Mouse (Mus musculus): ENCODE data around the gene Maz. TPM values are rescaled to one million over a fixed set of nuclear protein-coding genes. Genes with fewer than 3 reads are reported as not detected.

The Maz gene
- polyA plus RNA-seq, 1 experiment from 2014 or later = 61.7 TPM

DNA sequence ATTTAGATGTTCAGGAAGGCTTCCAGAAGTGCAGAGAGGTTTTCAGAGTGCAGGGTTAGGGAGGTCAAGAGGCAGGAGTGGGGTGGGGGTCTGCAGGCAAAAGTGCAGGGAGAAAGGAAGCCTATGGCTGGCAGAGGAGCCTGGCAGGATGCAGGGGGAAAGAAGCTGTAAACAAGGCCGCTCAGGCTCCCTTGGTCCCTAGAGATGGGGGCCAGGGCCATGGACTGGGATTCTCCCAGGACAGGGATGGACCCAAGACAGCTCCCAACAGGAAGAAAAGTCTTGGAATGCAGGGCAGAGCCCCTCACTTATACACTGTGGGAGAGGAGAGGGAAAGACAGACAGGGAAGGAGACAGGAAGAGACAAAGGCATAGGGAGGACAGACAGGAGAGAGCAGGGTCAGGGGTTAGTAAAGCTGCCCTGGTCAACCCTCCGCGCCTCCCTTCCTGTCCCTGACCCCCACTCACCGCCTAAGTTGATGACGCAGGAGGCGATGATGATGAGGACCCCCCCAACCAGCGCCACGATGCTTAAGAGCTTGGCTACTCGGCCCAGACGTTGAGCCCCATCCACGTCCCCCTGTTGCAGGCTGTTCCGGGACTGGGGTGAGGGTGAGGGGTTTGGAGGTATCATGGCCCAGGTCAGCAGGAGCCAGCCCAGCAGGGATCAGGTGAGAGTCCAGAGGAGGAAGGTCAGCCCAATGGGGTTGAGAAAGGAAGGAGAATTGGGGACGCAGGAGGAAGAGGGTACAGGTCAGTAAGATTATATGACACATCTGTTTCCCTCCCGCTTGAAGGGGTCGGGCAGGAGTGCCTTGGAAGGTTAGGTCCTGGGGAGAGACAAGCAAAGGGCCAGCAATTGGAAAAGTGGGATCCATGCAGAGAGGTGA, 8.2 kb downstream of the Maz start:
- WGBS = 91% methylated on average over 15 of the region's 15 CpGs
- Histone ChIP-seq H3K9ac (replicated peaks; ENCODE audit: low read depth, low read length) (no peak overlapping the region), H3K27ac (ENCODE audit: low read depth, low read length) (peak overlapping the region; percentile 4; the same call in 1 of the 2 replicates), H3K4me3 (ENCODE audit: low read depth, low read length) (no peak overlapping the region), H3K4me2 (ENCODE audit: low read depth, low read length) (peak overlapping the region; percentile 98; the same call in 1 of the 2 replicates), H3K4me1 (ENCODE audit: control insufficient read depth, insufficient read depth, low read length) (peaks cover 59% of the 10 kb centered on the region), H3K36me3 (ENCODE audit: control insufficient read depth, insufficient read depth, low read length) (peaks cover 16% of the 10 kb centered on the region), H3K27me3 (ENCODE audit: control insufficient read depth, insufficient read depth, low read length) (no peaks in the 10 kb centered on the region), H3K9me3 (ENCODE audit: control insufficient read depth, low read length) (no peaks in the 10 kb centered on the region)
- ATAC-seq (ENCODE audit: low read depth) = no peak

- Histone ChIP-seq H3K4me3 (ENCODE audit: low read depth, low read length) (no peak overlapping the region), H3K27ac (ENCODE audit: low read depth, low read length) (peak overlapping the region; percentile 4), H3K4me2 (ENCODE audit: low read depth, low read length) (peak overlapping the region; percentile 98; the same call in 1 of the 2 replicates), H3K9me3 (ENCODE audit: control insufficient read depth, low read length) (no peaks in the 10 kb centered on the region), H3K4me1 (ENCODE audit: control insufficient read depth, insufficient read depth, low read length) (peaks cover 52% of the 10 kb centered on the region), H3K27me3 (ENCODE audit: control insufficient read depth, insufficient read depth, low read length) (no peaks in the 10 kb centered on the region), H3K36me3 (ENCODE audit: control insufficient read depth, insufficient read depth, low read length) (peaks cover 11% of the 10 kb centered on the region; the same call in 1 of the 2 replicates), H3K9ac (replicated peaks; ENCODE audit: low read depth, low read length) (no peak overlapping the region)
- no peak for ATAC-seq (ENCODE audit: low read depth)
- 65% methylated on average over 6 of the region's 6 CpGs for WGBS
Observed at GRCm38 (mm10) chr7:127017950-127018345, 8.9 kb downstream of the Maz start.

- H3K4me3 ChIP-seq (ENCODE audit: low read depth, low read length) = peak within 1 kb of the TSS; percentile 70
- H3K27ac ChIP-seq (ENCODE audit: low read depth, low read length) = peak within 1 kb of the TSS; percentile 94
- peaks cover 4% of the 10 kb centered on the region; the same call in 1 of the 2 replicates for H3K36me3 ChIP-seq (ENCODE audit: control insufficient read depth, insufficient read depth, low read length)
- H3K9ac ChIP-seq (replicated peaks; ENCODE audit: low read depth, low read length) = peak within 1 kb of the TSS; percentile 83
- H3K4me1 ChIP-seq (ENCODE audit: control insufficient read depth, insufficient read depth, low read length) = peaks cover 46% of the 10 kb centered on the region
- H3K9me3 ChIP-seq (ENCODE audit: control insufficient read depth, low read length) = no peaks in the 10 kb centered on the region
- no peaks in the 10 kb centered on the region for H3K27me3 ChIP-seq (ENCODE audit: control insufficient read depth, insufficient read depth, low read length)
- peak; percentile 84 for ATAC-seq (ENCODE audit: low read depth)
- peak within 1 kb of the TSS; percentile 98 for H3K4me2 ChIP-seq (ENCODE audit: low read depth, low read length)
- 3% methylated on average over 39 of the region's 39 CpGs for WGBS
Observed at GRCm38 (mm10) chr7:127016971-127017949, 9.6 kb downstream of the Maz start, which contains the start of gene Pagr1a. TSS of gene Pagr1a (minus strand) at chr7:127017352.

DNA sequence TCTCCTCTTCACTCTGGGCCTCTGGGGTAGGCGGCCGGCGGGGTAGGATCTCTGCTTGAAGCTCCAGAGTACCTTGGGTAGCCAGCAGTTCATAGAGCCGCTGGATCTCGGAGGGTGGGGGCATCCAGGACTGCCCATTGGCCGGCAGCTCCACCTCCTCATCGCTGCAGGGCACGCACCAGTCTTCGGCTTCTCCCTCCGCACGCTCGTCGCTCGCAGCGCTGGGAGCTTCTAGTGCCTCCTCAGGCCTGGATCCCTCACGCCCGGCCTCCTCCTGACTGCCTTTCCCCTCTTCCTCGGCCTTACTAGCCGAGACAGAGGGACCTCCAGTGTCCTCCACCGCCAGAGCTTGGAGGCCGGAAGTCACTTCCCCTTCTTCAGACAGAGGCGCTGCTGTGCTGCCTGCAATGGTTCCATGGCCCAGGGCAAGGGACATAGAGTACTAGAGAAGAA, 10.3 kb downstream of the Maz start:
- Histone ChIP-seq H3K9me3 (ENCODE audit: control insufficient read depth, low read length) (no peaks in the 10 kb centered on the region), H3K36me3 (ENCODE audit: control insufficient read depth, insufficient read depth, low read length) (peaks cover 2% of the 10 kb centered on the region; the same call in 1 of the 2 replicates), H3K4me1 (ENCODE audit: control insufficient read depth, insufficient read depth, low read length) (peaks cover 44% of the 10 kb centered on the region), H3K4me3 (ENCODE audit: low read depth, low read length) (peak overlapping the region; percentile 70), H3K27ac (ENCODE audit: low read depth, low read length) (peak overlapping the region; percentile 94), H3K27me3 (ENCODE audit: control insufficient read depth, insufficient read depth, low read length) (no peaks in the 10 kb centered on the region), H3K4me2 (ENCODE audit: low read depth, low read length) (peak overlapping the region; percentile 98), H3K9ac (replicated peaks; ENCODE audit: low read depth, low read length) (peak overlapping the region; percentile 83)
- WGBS = 0% methylated on average over 22 of the region's 22 CpGs
- ATAC-seq (ENCODE audit: low read depth) = peak; percentile 52

DNA sequence TGATC, 10.6 kb downstream of the Maz start, which contains the start of gene Pagr1b:
Gene Pagr1b (minus strand): TSS at position 4 of the 5 bp plus-strand sequence.
- peak within 1 kb of the TSS; percentile 94 for H3K27ac ChIP-seq (ENCODE audit: low read depth, low read length)
- H3K4me1 ChIP-seq (ENCODE audit: control insufficient read depth, insufficient read depth, low read length) = peaks cover 42% of the 10 kb centered on the region
- no peaks in the 10 kb centered on the region for H3K9me3 ChIP-seq (ENCODE audit: control insufficient read depth, low read length)
- peak within 1 kb of the TSS; percentile 98 for H3K4me2 ChIP-seq (ENCODE audit: low read depth, low read length)
- H3K9ac ChIP-seq (replicated peaks; ENCODE audit: low read depth, low read length) = peak within 1 kb of the TSS; percentile 83
- no peaks in the 10 kb centered on the region for H3K27me3 ChIP-seq (ENCODE audit: control insufficient read depth, insufficient read depth, low read length)
- H3K4me3 ChIP-seq (ENCODE audit: low read depth, low read length) = peak within 1 kb of the TSS; percentile 70
- H3K36me3 ChIP-seq (ENCODE audit: control insufficient read depth, insufficient read depth, low read length) = peaks cover 2% of the 10 kb centered on the region; the same call in 1 of the 2 replicates
- no peak for ATAC-seq (ENCODE audit: low read depth)

- H3K9me3 ChIP-seq (ENCODE audit: control insufficient read depth, low read length) = no peaks in the 10 kb centered on the region
- H3K36me3 ChIP-seq (ENCODE audit: control insufficient read depth, insufficient read depth, low read length) = peaks cover 2% of the 10 kb centered on the region; the same call in 1 of the 2 replicates
- peak; percentile 5; the same call in 1 of the 2 replicates for ATAC-seq (ENCODE audit: low read depth)
- H3K27me3 ChIP-seq (ENCODE audit: control insufficient read depth, insufficient read depth, low read length) = no peaks in the 10 kb centered on the region
- 2% methylated on average over 10 of the region's 10 CpGs for WGBS
- H3K4me3 ChIP-seq (ENCODE audit: low read depth, low read length) = peak overlapping the region; percentile 70
- H3K27ac ChIP-seq (ENCODE audit: low read depth, low read length) = peak overlapping the region; percentile 94
- H3K4me1 ChIP-seq (ENCODE audit: control insufficient read depth, insufficient read depth, low read length) = peaks cover 40% of the 10 kb centered on the region
- peak overlapping the region; percentile 98 for H3K4me2 ChIP-seq (ENCODE audit: low read depth, low read length)
- H3K9ac ChIP-seq (replicated peaks; ENCODE audit: low read depth, low read length) = peak overlapping the region; percentile 83
Observed at GRCm38 (mm10) chr7:127016081-127016480, 10.8 kb downstream of the Maz start.

DNA sequence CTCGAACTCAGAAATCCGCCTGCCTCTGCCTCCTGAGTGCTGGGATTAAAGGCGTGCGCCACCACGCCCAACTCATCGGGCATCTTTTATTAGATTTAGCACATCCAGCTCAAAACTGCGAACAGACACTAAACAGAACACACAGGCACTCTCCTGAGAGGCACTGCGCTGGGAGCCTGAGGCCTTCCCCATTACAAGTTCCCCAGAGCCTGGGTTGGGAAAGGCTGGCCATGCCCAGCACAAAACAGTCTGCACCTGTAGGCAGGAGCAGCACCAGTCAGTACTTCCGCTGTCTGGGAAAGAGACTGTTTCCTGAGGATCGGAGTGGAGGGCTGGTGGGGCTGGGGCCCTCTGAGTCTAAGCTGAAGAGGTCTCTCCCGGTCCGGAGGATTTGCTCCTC, 11.8 kb downstream of the Maz start:
- 95% methylated on average over 12 of the region's 12 CpGs for WGBS
- no peak overlapping the region; the same call in 1 of the 2 replicates for H3K4me3 ChIP-seq (ENCODE audit: low read depth, low read length)

GRCm38 (mm10) chr7:127014320-127014719, 12.5 kb downstream of the Maz start, which contains the start of gene Mvp:
TSS of gene Mvp (minus strand) at chr7:127014621.
- peaks cover 24% of the 10 kb centered on the region for H3K4me1 ChIP-seq (ENCODE audit: control insufficient read depth, insufficient read depth, low read length)

More for the DNA sequence above, 11.8 kb downstream of the Maz start:
- no peaks in the 10 kb centered on the region for H3K27me3 ChIP-seq (ENCODE audit: control insufficient read depth, insufficient read depth, low read length)
- ATAC-seq (ENCODE audit: low read depth) = no peak
- peak overlapping the region; percentile 98; the same call in 1 of the 2 replicates for H3K4me2 ChIP-seq (ENCODE audit: low read depth, low read length)
- peaks cover 2% of the 10 kb centered on the region; the same call in 1 of the 2 replicates for H3K36me3 ChIP-seq (ENCODE audit: control insufficient read depth, insufficient read depth, low read length)
- H3K9ac ChIP-seq (replicated peaks; ENCODE audit: low read depth, low read length) = no peak overlapping the region
- H3K9me3 ChIP-seq (ENCODE audit: control insufficient read depth, low read length) = no peaks in the 10 kb centered on the region
- peaks cover 30% of the 10 kb centered on the region for H3K4me1 ChIP-seq (ENCODE audit: control insufficient read depth, insufficient read depth, low read length)
- no peak overlapping the region for H3K27ac ChIP-seq (ENCODE audit: low read depth, low read length)

More at GRCm38 (mm10) chr7:127014320-127014719, 12.5 kb downstream of the Maz start, which contains the start of gene Mvp:
- H3K27me3 ChIP-seq (ENCODE audit: control insufficient read depth, insufficient read depth, low read length) = no peaks in the 10 kb centered on the region
- H3K9ac ChIP-seq (replicated peaks; ENCODE audit: low read depth, low read length) = no peak within 1 kb of the TSS; the same call in 1 of the 2 replicates
- peak within 1 kb of the TSS; percentile 70 for H3K4me3 ChIP-seq (ENCODE audit: low read depth, low read length)
- no peaks in the 10 kb centered on the region for H3K9me3 ChIP-seq (ENCODE audit: control insufficient read depth, low read length)
- WGBS = 62% methylated on average over 11 of the region's 11 CpGs
- no peak within 1 kb of the TSS for H3K27ac ChIP-seq (ENCODE audit: low read depth, low read length)
- peak within 1 kb of the TSS; percentile 98 for H3K4me2 ChIP-seq (ENCODE audit: low read depth, low read length)
- no peak for ATAC-seq (ENCODE audit: low read depth)
- H3K36me3 ChIP-seq (ENCODE audit: control insufficient read depth, insufficient read depth, low read length) = peaks cover 2% of the 10 kb centered on the region; the same call in 1 of the 2 replicates

Data from neural tube, embryonic 14.5 days (tissue).